Mouse (Mus musculus) left cerebral cortex, postnatal 36 days (tissue): Measurements from ENCODE around the gene Slc13a2. TPM values are rescaled to one million over a fixed set of nuclear protein-coding genes. Genes with fewer than 3 reads are reported as not detected.

ENCODE experiments used
- DNase-seq, 2 experiments: peaks; one replicate each; pipeline ENCODE4 v3.0.0; 2021 to 2022; ENCODE audit warnings: low spot score in 2 of 2, mixed read lengths in 1 of 2
- intact Hi-C: fragments of 180-260 bp; cut with DNase I; formaldehyde crosslinking; loops from one replicate; pipeline ENCODE4 v1.15.1; 2025
- total RNA-seq, 2 experiments: library from RNA; stranded (reverse); gene quantifications; 2 replicates each; pipeline ENCODE4 v1.2.3; 2021

Gene Slc13a2
- total RNA-seq, 2 experiments from 2014 or later = not detected

DNA sequence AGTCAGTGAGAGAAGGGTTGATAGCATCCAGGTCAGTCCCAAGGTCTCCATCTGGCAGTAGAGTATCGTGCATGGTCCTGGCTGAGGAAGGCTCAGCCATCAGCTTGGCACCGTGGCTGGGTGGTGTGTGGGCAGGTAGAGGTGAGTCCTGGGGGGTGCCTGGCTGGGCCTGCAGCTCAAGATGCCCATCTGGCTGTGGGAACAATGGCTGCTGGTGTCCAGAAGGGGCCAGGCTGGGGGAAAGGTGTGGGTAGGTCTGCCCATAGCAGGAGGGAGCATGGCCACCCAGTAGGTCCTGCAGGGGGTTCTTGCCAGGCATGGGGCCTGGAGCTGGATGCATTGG, 61.3 kb downstream of the Slc13a2 start:
- intact Hi-C loops = loop anchor here (5.0 kb wide), 1 partner anchor 92 kb away; no protein-coding TSS in a partner anchor
- DNase-seq = no peak

DNA sequence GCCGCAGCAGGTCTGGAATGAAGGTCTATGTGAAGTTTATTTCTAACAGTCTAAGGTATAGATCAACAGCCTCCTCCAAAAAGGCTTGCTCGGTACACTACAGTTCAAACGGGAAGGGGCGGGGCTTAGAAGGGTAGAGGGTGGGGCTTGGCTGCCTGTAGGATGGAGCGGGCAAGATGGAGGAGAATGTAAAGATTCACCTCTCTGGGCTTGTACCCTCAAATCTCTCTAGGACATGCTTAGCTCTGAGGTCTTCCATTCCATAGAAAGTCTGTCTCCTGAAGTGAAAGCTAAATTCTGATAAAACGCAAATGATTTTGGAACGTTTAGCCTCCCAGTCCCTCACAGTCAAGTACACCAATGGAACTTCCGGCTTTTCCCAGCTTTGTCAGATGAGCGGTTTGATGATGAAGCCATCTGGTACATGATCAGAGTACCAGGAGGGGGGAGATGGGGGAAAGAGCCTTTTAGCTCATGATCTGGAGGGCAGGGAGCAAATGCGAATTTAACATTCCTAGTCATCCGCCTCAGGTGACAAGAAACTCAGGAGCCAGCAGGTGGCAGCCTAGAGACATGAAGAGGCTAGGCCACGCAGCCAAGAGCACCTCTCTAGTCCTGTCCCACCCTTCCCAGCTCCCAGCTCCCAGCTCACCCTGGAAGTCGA, 61.8 kb downstream of the Slc13a2 start:
- DNase-seq = peak; percentile 58 to 60
- intact Hi-C loops = loop anchor here (5.0 kb wide), 1 partner anchor 92 kb away; no protein-coding TSS in a partner anchor

DNA sequence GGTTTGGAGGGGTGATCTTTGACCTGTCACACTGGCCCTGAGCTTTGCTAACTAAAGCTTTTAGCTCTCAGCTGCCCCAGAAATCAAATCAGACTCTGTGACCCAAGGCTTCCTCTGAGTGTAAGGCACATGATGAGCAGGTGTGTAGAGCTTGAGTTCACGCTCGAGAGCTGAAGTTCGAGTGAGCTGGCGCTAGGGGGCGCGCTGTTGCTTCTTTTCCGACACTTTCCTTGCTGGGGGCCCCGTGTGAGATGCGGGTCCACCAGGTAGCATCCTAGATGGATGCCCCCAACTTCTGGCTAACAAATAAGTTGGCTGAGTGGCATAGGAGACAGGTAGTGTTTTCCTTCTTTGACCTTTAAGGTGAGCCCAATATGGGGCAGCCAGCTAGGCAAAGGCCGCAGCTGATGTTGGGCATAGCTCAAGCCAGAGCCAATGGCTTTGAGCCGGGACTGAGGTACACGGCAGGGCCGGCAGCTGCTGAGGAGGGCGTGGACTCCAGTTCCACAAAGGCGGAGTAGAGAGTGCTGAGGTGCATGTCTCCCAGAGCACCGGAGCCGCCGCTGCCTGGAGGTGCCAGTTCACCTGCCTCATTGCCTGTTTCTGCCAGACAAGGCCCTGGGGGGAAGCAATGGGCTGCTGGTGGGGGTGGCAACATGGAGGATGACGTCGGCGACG, 63.5 kb downstream of the Slc13a2 start:
- no peak for DNase-seq

DNA sequence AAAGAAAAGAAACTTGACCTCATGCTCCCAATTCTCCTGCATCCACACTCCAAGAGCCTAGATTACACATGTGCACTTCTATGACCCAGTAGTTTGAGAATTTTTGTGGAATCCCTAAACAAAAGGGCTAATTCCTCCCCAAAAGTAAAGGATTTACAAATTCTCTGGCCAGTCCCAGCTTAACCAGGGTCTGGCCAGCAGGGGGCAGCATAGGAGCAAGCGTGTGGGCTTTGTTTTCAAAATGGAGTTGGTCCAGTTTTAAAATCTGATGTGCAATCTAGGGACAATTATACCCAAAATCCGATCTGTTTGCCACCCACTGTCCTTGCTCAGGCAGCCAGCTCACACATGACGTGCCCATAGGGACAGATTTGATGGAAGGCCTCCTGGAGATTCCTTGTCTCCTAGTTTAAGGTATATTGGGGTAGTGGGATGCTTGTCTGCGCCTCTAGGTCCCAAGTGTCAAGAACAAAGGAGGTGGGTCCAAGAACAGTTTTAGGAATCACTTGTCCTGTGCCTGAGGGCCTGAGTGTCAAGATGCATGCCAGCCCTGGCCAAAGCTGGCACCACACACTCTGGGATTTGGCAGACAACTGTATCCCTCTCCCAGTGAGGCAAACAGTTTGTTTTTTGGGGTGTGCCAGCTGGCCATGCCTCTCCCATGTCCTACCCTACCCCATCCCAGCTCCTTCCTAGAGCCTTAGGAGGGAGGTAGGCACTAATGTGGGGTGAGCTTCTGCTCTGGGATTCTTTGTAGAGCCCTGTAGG, 66.4 kb downstream of the Slc13a2 start:
- intact Hi-C loops = no loop called here
- DNase-seq = peak in 1 of 2 experiments; percentile 51

More for the DNA sequence above, 63.5 kb downstream of the Slc13a2 start:
- intact Hi-C loops = no loop called here

DNA sequence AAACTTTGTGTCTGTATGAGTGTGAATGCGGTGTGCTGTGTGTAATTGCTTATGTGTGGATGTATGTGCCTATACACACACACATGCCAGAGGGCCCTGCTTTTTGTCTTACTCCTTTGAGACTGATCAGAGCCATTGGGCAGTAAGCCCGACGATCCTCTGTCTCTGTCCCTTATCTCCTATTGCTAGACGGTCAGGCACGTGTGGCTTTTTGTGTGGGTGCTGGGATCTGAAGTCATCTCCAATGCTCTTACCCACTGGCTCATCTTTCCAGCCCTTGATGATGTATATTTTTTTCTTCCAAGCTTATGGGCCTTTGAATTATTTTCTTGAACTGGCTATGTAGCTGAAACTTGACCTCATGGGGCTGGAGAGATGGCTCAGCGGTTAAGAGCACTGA, 67.1 kb downstream of the Slc13a2 start:
- intact Hi-C loops = no loop called here
- DNase-seq = no peak

DNA sequence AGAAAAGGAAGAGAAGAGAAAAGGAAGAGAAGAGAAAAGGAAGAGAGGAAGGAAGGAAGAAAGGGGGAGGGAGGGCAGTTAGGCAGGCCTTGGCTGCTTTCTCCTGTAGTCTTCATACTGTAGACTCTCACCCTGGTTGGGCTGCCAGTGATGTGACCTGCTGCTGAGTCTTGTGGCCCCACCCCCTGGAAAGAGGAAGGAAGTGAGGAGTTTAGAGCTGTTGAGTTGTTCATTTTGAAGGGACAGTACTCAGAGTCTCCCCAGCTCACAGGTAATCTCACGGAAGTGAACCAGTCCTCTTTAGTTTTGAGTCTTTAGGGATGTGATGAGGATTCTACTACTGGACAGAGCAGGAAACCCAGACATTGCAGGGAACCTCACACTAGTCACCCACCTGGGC, 68.9 kb downstream of the Slc13a2 start:
- intact Hi-C loops = no loop called here
- DNase-seq = no peak

DNA sequence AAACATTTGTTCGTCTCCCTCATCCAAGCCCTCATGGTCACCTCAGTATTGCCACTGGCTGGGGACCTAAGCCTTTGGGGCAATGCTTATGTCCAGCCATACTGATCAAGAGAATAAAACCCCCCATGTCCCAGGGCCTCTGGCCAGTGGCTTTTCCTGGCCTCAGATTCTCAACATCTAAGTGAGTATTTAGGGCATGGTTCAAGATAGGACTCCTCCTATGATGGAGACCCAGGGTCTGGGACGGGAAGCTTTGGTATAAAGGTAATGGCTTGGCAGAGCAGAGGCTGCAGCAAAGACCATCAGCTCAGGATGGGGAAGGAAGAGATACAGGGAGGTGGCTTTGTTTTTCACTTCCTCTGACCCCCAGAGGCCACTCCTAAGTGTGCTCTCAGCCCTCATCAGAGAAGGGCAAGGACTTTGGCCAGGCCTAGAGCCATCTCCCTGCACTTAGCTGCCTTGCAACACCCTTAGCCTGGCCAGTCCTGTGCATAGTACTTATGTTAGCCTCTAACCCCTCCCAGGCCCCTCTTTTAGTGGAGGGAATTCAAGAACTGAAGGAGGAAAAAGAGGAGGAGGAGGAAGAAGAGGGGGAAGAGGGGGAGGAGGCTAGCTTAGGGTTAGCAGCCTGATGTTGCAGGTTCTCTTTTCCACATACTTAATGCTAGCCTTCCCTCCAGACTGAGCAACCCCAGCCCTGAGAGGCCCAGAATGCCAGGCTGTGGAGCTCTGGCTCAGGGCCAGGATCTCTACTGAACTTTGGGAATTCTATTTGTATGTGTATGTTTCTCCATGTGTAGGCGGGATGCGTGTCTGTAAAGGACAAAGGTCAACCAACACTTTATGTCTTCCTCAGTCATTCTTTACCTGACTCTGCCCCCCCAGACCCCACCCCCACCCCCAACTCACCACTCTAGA, 72.3 kb downstream of the Slc13a2 start:
- DNase-seq = no peak
- intact Hi-C loops = no loop called here

DNA sequence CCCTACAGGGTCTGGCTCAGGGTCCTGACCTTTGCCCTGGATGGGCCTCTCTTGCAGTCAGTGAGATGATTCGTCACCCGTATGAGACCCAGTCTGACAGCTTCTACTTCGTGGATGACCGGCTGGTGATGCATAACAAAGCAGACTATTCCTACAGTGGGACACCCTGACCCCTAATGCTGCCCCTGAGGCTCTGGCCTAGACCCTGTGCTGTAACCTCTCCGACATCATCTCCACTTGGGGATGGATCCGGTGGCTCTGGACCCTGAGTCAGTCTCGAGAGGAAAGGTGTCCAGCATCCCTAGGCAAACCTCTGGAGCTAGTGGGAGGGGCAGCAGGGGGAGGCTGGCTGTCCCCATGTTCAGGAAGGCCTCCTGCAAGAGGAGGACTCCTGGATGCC, 73.5 kb downstream of the Slc13a2 start:
- no peak for DNase-seq
- intact Hi-C loops = no loop called here

DNA sequence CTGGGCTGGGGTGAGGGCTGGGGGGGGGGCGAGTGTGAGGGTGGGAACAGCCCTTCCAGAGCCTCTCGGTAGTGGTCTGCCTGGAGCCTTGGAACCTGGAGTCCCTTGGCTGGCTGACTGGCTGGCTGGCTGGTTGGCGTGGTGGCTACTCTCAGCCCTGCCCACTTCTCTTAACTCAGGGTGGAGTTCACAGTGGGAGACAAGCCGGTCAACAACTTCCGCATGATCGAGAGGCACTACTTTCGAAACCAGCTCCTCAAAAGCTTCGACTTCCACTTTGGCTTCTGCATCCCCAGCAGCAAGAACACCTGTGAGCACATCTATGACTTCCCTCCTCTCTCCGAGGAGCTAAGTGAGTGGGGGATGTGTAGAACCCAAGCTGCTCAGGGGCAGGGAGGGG, 74.1 kb downstream of the Slc13a2 start:
- intact Hi-C loops = no loop called here

More for the DNA sequence above, 74.1 kb downstream of the Slc13a2 start:
- DNase-seq = no peak

Other genes starting within 250 kb of the Slc13a2 start
- 1 to 10 TPM; 2.7 to 3.2 TPM for gene Nek8, start 245.5 kb downstream of the Slc13a2 start, total RNA-seq
- 10 to 100 TPM; 32.5 to 36.1 TPM for gene Tlcd1, start 245.5 kb downstream of the Slc13a2 start, total RNA-seq
- gene Rpl23a, start 238.6 kb downstream of the Slc13a2 start, total RNA-seq = 100 to 1,000 TPM; 673 to 732 TPM
- 10 to 100 TPM; 20.5 to 28.0 TPM for gene Rab34, start 233.8 kb downstream of the Slc13a2 start, total RNA-seq
- gene Proca1, start 228.8 kb downstream of the Slc13a2 start, total RNA-seq = 1 to 10 TPM; 6.6 to 8.7 TPM
- 10 to 100 TPM; 61.0 to 64.6 TPM for gene Sdf2, start 176.5 kb downstream of the Slc13a2 start, total RNA-seq
- 100 to 1,000 TPM in 1 of 2 experiments, 10 to 100 TPM in 1; 95.1 to 100 TPM for gene Supt6, start 176.2 kb downstream of the Slc13a2 start, total RNA-seq
- gene 2610507B11Rik, start 160.5 kb downstream of the Slc13a2 start, total RNA-seq = 100 to 1,000 TPM; 177 TPM
- 10 to 100 TPM; 11.3 to 25.5 TPM for gene BC030499, start 131.4 kb downstream of the Slc13a2 start, total RNA-seq
- 10 to 100 TPM in 1 of 2 experiments, 1 to 10 TPM in 1; 7.3 to 13.8 TPM for gene Spag5, start 120.7 kb downstream of the Slc13a2 start, total RNA-seq
- gene Aldoc, start 99.2 kb downstream of the Slc13a2 start, total RNA-seq = 100 to 1,000 TPM; 746 to 852 TPM
- gene Pigs, start 93.8 kb downstream of the Slc13a2 start, total RNA-seq = 10 to 100 TPM; 64.4 to 68.5 TPM
- 10 to 100 TPM; 30.6 to 31.3 TPM for gene Unc119, start 78.7 kb downstream of the Slc13a2 start, total RNA-seq
- gene Foxn1, start 35.7 kb downstream of the Slc13a2 start, total RNA-seq = not detected
- 10 to 100 TPM in 1 of 2 experiments, 1 to 10 TPM in 1; 9.4 to 11.7 TPM for gene Slc46a1, start 43.5 kb upstream of the Slc13a2 start, total RNA-seq
- gene Sarm1, start 75.5 kb upstream of the Slc13a2 start, total RNA-seq = 10 to 100 TPM; 33.7 to 34.1 TPM
- 10 to 100 TPM; 65.9 to 80.3 TPM for gene Vtn, start 76.9 kb upstream of the Slc13a2 start, total RNA-seq
- 1 to 10 TPM in 1 of 2 experiments, under 1 TPM in 1; 0.50 to 2.1 TPM for gene Sebox, start 81.2 kb upstream of the Slc13a2 start, total RNA-seq
- 10 to 100 TPM; 38.0 to 44.6 TPM for gene Tmem199, start 90.0 kb upstream of the Slc13a2 start, total RNA-seq
- gene Poldip2, start 90.0 kb upstream of the Slc13a2 start, total RNA-seq = 100 to 1,000 TPM; 116 to 117 TPM
- gene Tnfaip1, start 114.1 kb upstream of the Slc13a2 start, total RNA-seq = 10 to 100 TPM; 35.6 to 39.2 TPM
- gene Ift20, start 114.1 kb upstream of the Slc13a2 start, total RNA-seq = 10 to 100 TPM; 85.7 to 93.9 TPM
- gene Tmem97, start 128.6 kb upstream of the Slc13a2 start, total RNA-seq = 10 to 100 TPM; 17.0 to 25.7 TPM